Mouse (Mus musculus) cortical plate, adult 2 months (tissue): ENCODE data around the gene Zcchc10. TPM values are rescaled to one million over a fixed set of nuclear protein-coding genes. Genes with fewer than 3 reads are reported as not detected.

Source experiments
- H3K27ac ChIP-seq: fragments of 200-500 bp; 2 replicates; pipeline ENCODE4 v1.5.1; 2012; ENCODE audit warnings: low read length, control low read depth, inconsistent platforms; ENCODE audit not compliant: insufficient read depth
- H3K4me1 ChIP-seq: fragments of 200-500 bp; 2 replicates; pipeline ENCODE4 v1.6.1; 2011; ENCODE audit warnings: low read length; ENCODE audit not compliant: control insufficient read depth, insufficient read depth
- H3K4me3 ChIP-seq: fragments of 200-500 bp; 2 replicates; pipeline ENCODE4 v1.5.1; 2011; ENCODE audit warnings: mild to moderate bottlenecking, low read length, control low read depth; ENCODE audit not compliant: insufficient read depth
- CTCF ChIP-seq: fragments of 200-500 bp; IDR thresholded peaks from 2 replicates; pipeline ENCODE4 v1.5.1; 2011; ENCODE audit warnings: mild to moderate bottlenecking, control low read depth, low read length; ENCODE audit not compliant: insufficient read depth; ENCODE audit errors: extremely low read depth
- POLR2A ChIP-seq: fragments of 200-500 bp; IDR thresholded peaks from 2 replicates; pipeline ENCODE4 v1.6.1; 2011; ENCODE audit warnings: mild to moderate bottlenecking, low read length, control low read depth; ENCODE audit not compliant: insufficient read depth; ENCODE audit errors: extremely low read depth
- polyA plus RNA-seq: library from polyadenylated mRNA; depleted of rRNA; stranded (reverse); fragments of >200 nt; gene quantifications from 2 replicates; pipeline ENCODE4 v1.2.3, GENCODE M21; 2012; rRNA removed

The Zcchc10 gene
- polyA plus RNA-seq, 1 experiment: 11.2 TPM

DNA sequence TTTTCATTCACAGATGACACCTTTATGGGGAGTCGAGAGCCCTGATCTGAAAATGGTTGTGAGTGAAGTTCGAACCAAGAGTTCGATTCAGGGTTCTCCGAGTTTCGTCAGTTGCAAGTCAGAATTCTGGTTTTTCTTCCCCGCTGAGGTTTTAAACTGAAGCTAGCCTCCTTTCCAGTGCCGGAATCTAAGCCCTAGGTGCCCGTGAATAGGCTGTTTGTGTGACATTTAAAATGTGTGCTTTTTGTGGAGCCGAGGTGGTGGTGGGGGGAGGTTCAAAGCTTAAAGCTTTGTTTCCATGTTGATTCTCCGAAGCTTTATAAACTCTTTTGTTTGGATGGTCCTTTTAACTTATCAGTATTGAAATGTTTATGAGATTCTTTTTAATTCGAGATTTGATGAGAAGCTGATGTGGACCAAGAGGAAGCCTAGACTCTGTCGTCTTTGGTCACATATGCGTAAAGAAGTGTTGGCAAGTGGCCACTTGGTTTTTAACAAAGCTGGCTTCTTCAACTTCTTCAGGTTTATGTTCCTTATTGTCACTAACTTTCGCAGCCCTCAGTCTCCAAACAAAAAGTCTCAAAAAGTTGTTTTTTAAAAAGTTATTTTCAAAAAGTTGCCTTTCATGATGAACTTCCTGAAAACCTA lies 27.6 kb downstream of the Zcchc10 start:
- Histone ChIP-seq H3K4me1 (0 out of 2 replicates have a peak, but pooled peaks cover 1% of the 10 kb centered on the region), H3K27ac (peak overlapping the region; percentile 51), H3K4me3 (peak overlapping the region; percentile 58)
- TF ChIP-seq CTCF (no peak), POLR2A (no peak)

- TF ChIP-seq CTCF (no peak), POLR2A (no peak)
- Histone ChIP-seq H3K27ac (no peak overlapping the region), H3K4me3 (no peak overlapping the region), H3K4me1 (no peaks in the 10 kb centered on the region; the same call in 1 of the 2 replicates)
These were observed 34.2 kb downstream of the Zcchc10 start for GRCm38 (mm10) chr11:53358504-53359155.

GRCm38 (mm10) chr11:53367032-53367431 lies 42.6 kb downstream of the Zcchc10 start:
- H3K4me1 ChIP-seq: no peaks in the 10 kb centered on the region
- no peak overlapping the region for H3K27ac ChIP-seq
- TF ChIP-seq POLR2A (no peak), CTCF (no peak)
- H3K4me3 ChIP-seq: no peak overlapping the region

- H3K4me1 ChIP-seq: no peaks in the 10 kb centered on the region; the same call in none of the 2 replicates
- no peak overlapping the region for H3K4me3 ChIP-seq
- H3K27ac ChIP-seq: no peak overlapping the region
- TF ChIP-seq CTCF (no peak), POLR2A (no peak)
These were observed 54.4 kb downstream of the Zcchc10 start for GRCm38 (mm10) chr11:53378918-53379317.

Other genes starting within 250 kb of the Zcchc10 start
- gene Hspa4, start 24.2 kb upstream of the Zcchc10 start, polyA plus RNA-seq: 75.5 and 80.3 TPM in 2 replicates
- gene Aff4, start 26.2 kb downstream of the Zcchc10 start, polyA plus RNA-seq: 38.5 and 38.6 TPM in 2 replicates
- gene Leap2, start 98.5 kb downstream of the Zcchc10 start, polyA plus RNA-seq: not detected in 2 replicates
- 413 and 414 TPM in 2 replicates for gene Uqcrq, start 106.2 kb downstream of the Zcchc10 start, polyA plus RNA-seq
- 2.2 and 2.3 TPM in 2 replicates for gene Gdf9, start 106.3 kb downstream of the Zcchc10 start, polyA plus RNA-seq
- 0.04 and 0.10 TPM in 2 replicates for gene Gm10447, start 132.4 kb downstream of the Zcchc10 start, polyA plus RNA-seq
- 6.5 and 6.8 TPM in 2 replicates for gene Shroom1, start 132.5 kb downstream of the Zcchc10 start, polyA plus RNA-seq
- gene Gm9837, start 145.8 kb downstream of the Zcchc10 start, polyA plus RNA-seq: not detected in 2 replicates
- gene Gm9945, start 155.5 kb downstream of the Zcchc10 start, polyA plus RNA-seq: 0.48 and 0.81 TPM in 2 replicates
- gene Sowaha, start 155.6 kb downstream of the Zcchc10 start, polyA plus RNA-seq: 54.0 and 56.1 TPM in 2 replicates
- 379 TPM in 2 replicates for gene Sept8, start 194.6 kb downstream of the Zcchc10 start, polyA plus RNA-seq
- gene Kif3a, start 242.7 kb downstream of the Zcchc10 start, polyA plus RNA-seq: 98.7 and 107 TPM in 2 replicates